Mouse (Mus musculus) intestine, embryonic 16.5 days (tissue): Measurements from ENCODE around the gene Tmem221. TPM values are rescaled to one million over a fixed set of nuclear protein-coding genes. Genes with fewer than 3 reads are reported as not detected.

ENCODE experiments used
- ATAC-seq: fragments of 200-750 bp; cut with Nextera tagmentation; 2 replicates; pipeline ENCODE4 v1.8.0; 2017; ENCODE audit warnings: moderate TSS enrichment, moderate library complexity
- H3K27ac ChIP-seq: fragments of 300-500 bp; sonication (generic); 2 replicates; pipeline ENCODE4 v1.5.1; 2014; ENCODE audit warnings: mild to moderate bottlenecking, low read length
- H3K27me3 ChIP-seq: fragments of 300-500 bp; sonication (generic); replicated peaks from 2 replicates; pipeline ENCODE4 v1.6.1; 2014; ENCODE audit warnings: low read length, control low read depth, mixed read lengths; ENCODE audit not compliant: control insufficient read depth, insufficient read depth
- H3K36me3 ChIP-seq: fragments of 300-500 bp; sonication (generic); 2 replicates; pipeline ENCODE4 v1.6.1; 2014; ENCODE audit warnings: low read length, control low read depth; ENCODE audit not compliant: control insufficient read depth, insufficient read depth
- H3K4me1 ChIP-seq: fragments of 300-500 bp; sonication (generic); 2 replicates; pipeline ENCODE4 v1.6.1; 2014; ENCODE audit warnings: low read length, control low read depth, mixed read lengths; ENCODE audit not compliant: control insufficient read depth, insufficient read depth
- H3K4me2 ChIP-seq: fragments of 300-500 bp; sonication (generic); 2 replicates; pipeline ENCODE4 v1.6.1; 2014; ENCODE audit warnings: low read depth, low read length, control low read depth
- H3K4me3 ChIP-seq: fragments of 300-500 bp; sonication (generic); 2 replicates; pipeline ENCODE4 v1.5.1; 2014; ENCODE audit warnings: mild to moderate bottlenecking, low read length
- H3K9ac ChIP-seq: fragments of 300-500 bp; sonication (generic); 2 replicates; pipeline ENCODE4 v1.6.1; 2014; ENCODE audit warnings: low read depth, low read length
- H3K9me3 ChIP-seq: fragments of 300-500 bp; sonication (generic); 2 replicates; pipeline ENCODE4 v1.6.1; 2016; ENCODE audit warnings: low read length, control low read depth; ENCODE audit not compliant: control insufficient read depth
- WGBS: fragments of 180-500 bp; shearing (Covaris S2); extraction: QIAGEN DNeasy Blood & Tissue Kit; methylation state at CpG from one replicate; pipeline ENCODE4 v1.1.7; 2014; 5-methylcytosine and 5-hydroxymethylcytosine counted together
- polyA plus RNA-seq: library from polyadenylated mRNA; unstranded; fragments of >200 nt; fragmentation: Nextera tagmentation; extraction: Ambion mirVana; gene quantifications from 2 replicates; pipeline ENCODE4 v1.2.1, GENCODE M21; 2015

The Tmem221 gene
- polyA plus RNA-seq, 1 experiment from 2014 or later, result 1.8 TPM

- peaks cover 16% of the 10 kb centered on the region; the same call in 1 of the 2 replicates for H3K4me1 ChIP-seq
- ATAC-seq, result peak; percentile 83
- no peaks in the 10 kb centered on the region for H3K36me3 ChIP-seq
- H3K4me3 ChIP-seq, result peak overlapping the region; percentile 50
- H3K27me3 ChIP-seq, result peaks cover 29% of the 10 kb centered on the region
- under 1% methylated on average over 61 of the region's 61 CpGs for WGBS
- H3K4me2 ChIP-seq, result peak overlapping the region; percentile 87
- no peaks in the 10 kb centered on the region for H3K9me3 ChIP-seq
- no peak overlapping the region for H3K27ac ChIP-seq
- peak overlapping the region; percentile 57 for H3K9ac ChIP-seq
Measured at GRCm38 (mm10) chr8:71507589-71508104, 51.0 kb downstream of the Tmem221 start.

- no peak overlapping the region for H3K4me2 ChIP-seq
- H3K36me3 ChIP-seq, result no peaks in the 10 kb centered on the region
- H3K4me3 ChIP-seq, result no peak overlapping the region
- peaks cover 16% of the 10 kb centered on the region; the same call in 1 of the 2 replicates for H3K4me1 ChIP-seq
- H3K9me3 ChIP-seq, result no peaks in the 10 kb centered on the region
- H3K27me3 ChIP-seq, result peaks cover 29% of the 10 kb centered on the region
- no peak overlapping the region for H3K27ac ChIP-seq
- no peak overlapping the region for H3K9ac ChIP-seq
- no peak for ATAC-seq
- 73% methylated on average over 4 of the region's 4 CpGs for WGBS
Measured at GRCm38 (mm10) chr8:71505979-71506378, 52.7 kb downstream of the Tmem221 start.

DNA sequence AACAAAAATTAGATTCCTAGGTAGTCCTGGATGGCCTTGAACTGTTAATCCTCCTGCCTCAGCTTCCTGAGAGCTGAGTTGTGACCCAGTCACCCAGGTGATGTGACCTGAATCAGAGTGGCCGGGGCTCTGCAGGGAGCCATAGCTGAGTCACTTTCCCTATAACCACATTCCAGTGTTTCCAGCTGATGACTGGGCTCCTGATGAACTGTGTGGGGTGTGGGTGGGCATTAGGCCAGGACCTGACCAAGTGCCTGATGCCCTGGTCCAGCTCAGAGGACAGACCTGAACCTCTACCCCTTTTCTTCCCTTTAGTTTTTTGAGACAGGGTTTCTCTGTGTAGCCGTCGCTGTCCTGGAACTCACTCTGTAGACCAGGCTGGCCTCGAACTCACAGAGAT is 53.3 kb downstream of the Tmem221 start:
- Histone ChIP-seq H3K9me3 (no peaks in the 10 kb centered on the region), H3K9ac (no peak overlapping the region), H3K4me3 (no peak overlapping the region), H3K36me3 (no peaks in the 10 kb centered on the region), H3K27me3 (peaks cover 29% of the 10 kb centered on the region), H3K27ac (no peak overlapping the region), H3K4me2 (no peak overlapping the region), H3K4me1 (peaks cover 16% of the 10 kb centered on the region; the same call in 1 of the 2 replicates)
- WGBS, result 88% methylated on average over 4 of the region's 4 CpGs
- no peak for ATAC-seq

DNA sequence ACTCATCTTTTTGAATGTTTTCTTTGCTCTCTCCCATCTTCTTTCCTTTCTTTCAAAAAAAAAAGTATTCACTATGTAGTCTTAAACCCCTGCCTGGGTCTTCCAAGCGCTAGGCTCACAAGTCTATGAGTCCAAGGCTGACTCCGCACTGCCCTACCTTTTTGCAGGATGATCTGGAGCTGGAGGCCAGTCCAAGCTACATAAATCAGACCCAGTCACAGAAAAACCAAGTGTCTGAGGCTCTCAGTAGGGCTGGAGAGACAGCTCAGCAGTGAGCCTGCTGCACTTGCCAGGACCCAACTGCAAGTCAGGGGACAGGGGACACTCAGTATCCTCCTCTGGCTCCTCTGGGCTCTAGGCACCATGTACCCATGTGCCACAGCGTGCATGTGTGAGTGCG is 54.3 kb downstream of the Tmem221 start:
- Histone ChIP-seq H3K27me3 (peaks cover 29% of the 10 kb centered on the region), H3K9ac (no peak overlapping the region), H3K36me3 (no peaks in the 10 kb centered on the region), H3K4me2 (no peak overlapping the region), H3K27ac (no peak overlapping the region), H3K4me1 (peaks cover 13% of the 10 kb centered on the region), H3K9me3 (no peaks in the 10 kb centered on the region), H3K4me3 (no peak overlapping the region)
- no peak for ATAC-seq
- WGBS, result 84% methylated on average over 4 of the region's 4 CpGs

Other genes starting within 250 kb of the Tmem221 start
- gene Use1, start 192.0 kb downstream of the Tmem221 start, polyA plus RNA-seq, result 89.5 and 95.8 TPM in 2 replicates
- gene Ocel1, start 187.6 kb downstream of the Tmem221 start, polyA plus RNA-seq, result 6.3 and 8.5 TPM in 2 replicates
- gene Nr2f6, start 176.9 kb downstream of the Tmem221 start, polyA plus RNA-seq, result 35.8 and 51.1 TPM in 2 replicates
- gene Ushbp1, start 163.1 kb downstream of the Tmem221 start, polyA plus RNA-seq, result 10.8 and 10.9 TPM in 2 replicates
- gene Babam1, start 162.0 kb downstream of the Tmem221 start, polyA plus RNA-seq, result 84.7 and 86.9 TPM in 2 replicates
- gene Ankle1, start 152.9 kb downstream of the Tmem221 start, polyA plus RNA-seq, result 32.0 and 39.4 TPM in 2 replicates
- gene Abhd8, start 95.2 kb downstream of the Tmem221 start, polyA plus RNA-seq, result 24.0 and 25.1 TPM in 2 replicates
- 224 and 234 TPM in 2 replicates for gene Mrpl34, start 93.9 kb downstream of the Tmem221 start, polyA plus RNA-seq
- gene Dda1, start 89.7 kb downstream of the Tmem221 start, polyA plus RNA-seq, result 88.1 and 91.7 TPM in 2 replicates
- gene Ano8, start 72.9 kb downstream of the Tmem221 start, polyA plus RNA-seq, result 0.20 and 0.43 TPM in 2 replicates
- 14.0 and 14.9 TPM in 2 replicates for gene Gtpbp3, start 70.8 kb downstream of the Tmem221 start, polyA plus RNA-seq
- 70.9 and 80.9 TPM in 2 replicates for gene Plvap, start 47.1 kb downstream of the Tmem221 start, polyA plus RNA-seq
- gene Ccdc194, start 33.2 kb downstream of the Tmem221 start, polyA plus RNA-seq, result 0.26 and 0.28 TPM in 2 replicates
- gene Bst2, start 21.4 kb downstream of the Tmem221 start, polyA plus RNA-seq, result 38.8 and 42.0 TPM in 2 replicates
- 126 and 130 TPM in 2 replicates for gene Mvb12a, start 15.9 kb downstream of the Tmem221 start, polyA plus RNA-seq
- gene Nxnl1, start 7.7 kb upstream of the Tmem221 start, polyA plus RNA-seq, result 0.06 TPM in 1 of 2 replicates, not detected in the other
- 21.0 and 24.3 TPM in 2 replicates for gene Slc27a1, start 10.0 kb upstream of the Tmem221 start, polyA plus RNA-seq
- gene Pgls, start 33.3 kb upstream of the Tmem221 start, polyA plus RNA-seq, result 244 and 252 TPM in 2 replicates
- 3.0 and 3.5 TPM in 2 replicates for gene Fam129c, start 38.8 kb upstream of the Tmem221 start, polyA plus RNA-seq
- gene Colgalt1, start 52.1 kb upstream of the Tmem221 start, polyA plus RNA-seq, result 68.0 and 70.5 TPM in 2 replicates
- 0.98 and 1.2 TPM in 2 replicates for gene Unc13a, start 112.9 kb upstream of the Tmem221 start, polyA plus RNA-seq
- 11.5 and 13.5 TPM in 2 replicates for gene Jak3, start 117.4 kb upstream of the Tmem221 start, polyA plus RNA-seq
- 2.4 and 2.5 TPM in 2 replicates for gene Insl3, start 130.3 kb upstream of the Tmem221 start, polyA plus RNA-seq
- gene B3gnt3, start 142.9 kb upstream of the Tmem221 start, polyA plus RNA-seq, result 19.2 and 20.9 TPM in 2 replicates
- gene Fcho1, start 166.8 kb upstream of the Tmem221 start, polyA plus RNA-seq, result 5.0 and 6.4 TPM in 2 replicates